Mouse (Mus musculus) spleen, adult 10 weeks (tissue): ENCODE measurements around the gene Dvl2. TPM values are rescaled to one million over a fixed set of nuclear protein-coding genes. Genes with fewer than 3 reads are reported as not detected.

Source experiments
- polyA plus RNA-seq: library from polyadenylated mRNA; stranded (reverse); fragments of 350-450 nt; fragmentation: Illumina TruSeq; extraction: RNeasy Lipid Tissue Mini Kit (QIAGEN cat#74804); gene quantifications from one replicate; pipeline ENCODE4 v1.2.3, GENCODE M21; 2015; ENCODE audit warnings: low replicate concordance; ENCODE audit not compliant: insufficient read depth

The Dvl2 gene
- polyA plus RNA-seq, result 9.8 TPM

GRCm38 (mm10) chr11:70000396-70000898 lies at the start of gene Dvl2:
Gene Dvl2, plus strand, starts transcription at chr11:70000595.

GRCm38 (mm10) chr11:69964650-69965270 lies 35.6 kb upstream of the Dvl2 start, which contains the start of gene Cldn7:
Gene Cldn7, plus strand, starts transcription at chr11:69964779.

DNA sequence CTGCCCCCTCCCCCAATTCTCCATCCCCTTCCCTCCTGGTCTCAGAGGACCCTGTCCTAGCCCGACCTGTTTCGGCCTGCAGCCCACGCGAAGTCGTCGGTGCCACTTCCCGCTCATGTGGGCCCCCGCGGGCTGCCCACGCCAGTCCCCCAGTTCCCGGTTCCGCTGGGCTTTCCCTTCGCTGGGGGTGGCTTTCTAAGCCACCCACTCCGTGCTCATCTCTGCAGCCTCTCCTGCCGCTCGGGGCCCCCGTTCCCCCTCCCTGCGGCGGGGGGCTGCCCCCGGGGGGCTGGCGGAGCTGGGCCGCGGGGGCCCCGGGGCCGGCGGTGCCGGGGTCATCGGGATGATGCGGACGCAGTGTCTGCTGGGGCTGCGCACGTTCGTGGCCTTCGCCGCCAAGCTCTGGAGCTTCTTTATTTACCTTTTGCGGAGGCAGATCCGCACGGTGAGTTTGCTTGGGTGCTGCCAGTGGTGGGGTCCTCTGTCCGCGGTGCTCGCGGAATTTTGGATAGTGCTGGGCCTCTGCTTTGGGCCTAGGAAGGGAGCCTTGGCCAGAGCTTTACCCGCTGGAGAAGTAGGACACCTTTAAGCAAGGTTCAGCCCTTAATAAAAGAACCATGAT lies 19.1 kb upstream of the Dvl2 start, which contains the start of gene Ctdnep1:
Gene Ctdnep1, plus strand, starts transcription at position 16 of the 622 bp plus-strand sequence.

GRCm38 (mm10) chr11:69982225-69982624 lies 18.2 kb upstream of the Dvl2 start, which contains the start of gene Elp5:
Gene Elp5, minus strand, starts transcription at chr11:69982517.

DNA sequence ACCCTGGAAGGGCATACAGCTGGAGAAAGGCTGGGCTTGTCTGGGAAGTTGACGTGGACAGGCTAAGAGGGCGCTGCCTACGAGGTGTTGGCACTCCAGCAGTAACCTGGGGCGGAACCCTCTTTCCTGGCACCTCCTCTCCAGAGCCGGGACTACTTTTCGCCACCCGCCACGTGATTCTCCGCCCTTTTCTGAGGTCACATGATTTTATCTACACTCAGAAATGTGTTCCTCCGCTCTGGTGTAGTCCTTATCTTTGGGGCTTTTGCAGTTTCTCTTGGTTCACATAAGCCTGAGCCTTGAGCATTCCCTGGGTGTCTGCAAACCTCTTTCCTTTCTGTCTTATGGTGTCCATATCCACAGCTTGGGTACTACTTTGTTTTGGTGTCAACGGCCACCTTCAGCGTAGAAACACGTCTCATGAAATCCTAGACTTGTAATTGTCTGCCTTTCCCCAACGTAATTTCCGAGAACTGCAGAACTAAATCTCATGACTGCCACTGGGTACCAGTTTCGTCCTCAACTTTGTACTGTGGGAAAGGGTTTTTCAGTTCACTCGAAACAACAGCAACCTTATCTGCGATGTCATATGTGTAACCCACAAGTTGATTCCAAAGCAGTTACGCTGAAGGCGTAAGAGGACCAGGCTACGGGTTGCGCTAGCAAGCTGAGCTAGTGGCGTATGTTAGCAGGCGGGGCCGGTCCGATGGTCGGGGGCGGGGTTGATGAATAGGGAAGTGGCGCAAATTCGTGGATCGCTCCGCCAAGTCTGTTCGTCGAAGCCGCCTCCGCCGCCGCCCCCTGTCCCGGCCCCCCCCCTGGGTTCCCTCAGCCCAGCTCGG lies 9.3 kb upstream of the Dvl2 start, which contains the start of gene Gabarap:
Gene Gabarap, plus strand, starts transcription at position 294 of the 842 bp plus-strand sequence.

GRCm38 (mm10) chr11:69995391-69995960 lies 4.9 kb upstream of the Dvl2 start, which contains the start of gene Phf23:
Gene Phf23, plus strand, starts transcription at chr11:69995777.

GRCm38 (mm10) chr11:70014880-70015558 lies 14.6 kb downstream of the Dvl2 start, which contains the start of gene Acadvl:
Gene Acadvl, minus strand, starts transcription at chr11:70015411.

GRCm38 (mm10) chr11:70016669-70017068 lies 16.3 kb downstream of the Dvl2 start, which contains the start of gene Dlg4:
Gene Dlg4, plus strand, starts transcription at chr11:70016942.

GRCm38 (mm10) chr11:70053898-70054570 lies 53.6 kb downstream of the Dvl2 start, which contains the start of gene Asgr1:
Gene Asgr1, plus strand, starts transcription at chr11:70054085.

Other genes starting within 250 kb of the Dvl2 start
- gene Polr2a, start 242.0 kb upstream of the Dvl2 start, polyA plus RNA-seq, result 121 TPM
- gene Slc35g3, start 238.6 kb upstream of the Dvl2 start, polyA plus RNA-seq, result not detected
- 27.8 TPM for gene Zbtb4, start 234.7 kb upstream of the Dvl2 start, polyA plus RNA-seq
- gene Chrnb1, start 204.7 kb upstream of the Dvl2 start, polyA plus RNA-seq, result 10.8 TPM
- gene Fgf11, start 198.7 kb upstream of the Dvl2 start, polyA plus RNA-seq, result 2.2 TPM
- gene Tmem102, start 195.0 kb upstream of the Dvl2 start, polyA plus RNA-seq, result not detected
- not detected for gene Gm39566, start 185.3 kb upstream of the Dvl2 start, polyA plus RNA-seq
- not detected for gene Spem2, start 182.1 kb upstream of the Dvl2 start, polyA plus RNA-seq
- not detected for gene Spem1, start 178.4 kb upstream of the Dvl2 start, polyA plus RNA-seq
- gene Nlgn2, start 162.8 kb upstream of the Dvl2 start, polyA plus RNA-seq, result 4.4 TPM
- gene Tmem256, start 162.1 kb upstream of the Dvl2 start, polyA plus RNA-seq, result 87.3 TPM
- 11.9 TPM for gene Plscr3, start 154.2 kb upstream of the Dvl2 start, polyA plus RNA-seq
- gene Tnk1, start 141.9 kb upstream of the Dvl2 start, polyA plus RNA-seq, result 0.26 TPM
- not detected for gene Tmem95, start 122.6 kb upstream of the Dvl2 start, polyA plus RNA-seq
- gene Kctd11, start 119.2 kb upstream of the Dvl2 start, polyA plus RNA-seq, result 4.5 TPM
- gene Acap1, start 105.1 kb upstream of the Dvl2 start, polyA plus RNA-seq, result 190 TPM
- 3.1 TPM for gene 2810408A11Rik, start 99.6 kb upstream of the Dvl2 start, polyA plus RNA-seq
- 19.6 TPM for gene Neurl4, start 99.5 kb upstream of the Dvl2 start, polyA plus RNA-seq
- 80.2 TPM for gene Gps2, start 86.7 kb upstream of the Dvl2 start, polyA plus RNA-seq
- gene Eif5a, start 78.6 kb upstream of the Dvl2 start, polyA plus RNA-seq, result 389 TPM
- 0.41 TPM for gene Ybx2, start 64.8 kb upstream of the Dvl2 start, polyA plus RNA-seq
- gene Slc2a4, start 52.4 kb upstream of the Dvl2 start, polyA plus RNA-seq, result 1.2 TPM
- gene Cldn7, start 35.8 kb upstream of the Dvl2 start, polyA plus RNA-seq, result 0.72 TPM
- 106 TPM for gene Ctdnep1, start 19.4 kb upstream of the Dvl2 start, polyA plus RNA-seq
- gene Elp5, start 18.1 kb upstream of the Dvl2 start, polyA plus RNA-seq, result 46.5 TPM
- gene Gabarap, start 9.5 kb upstream of the Dvl2 start, polyA plus RNA-seq, result 492 TPM
- gene Phf23, start 4.8 kb upstream of the Dvl2 start, polyA plus RNA-seq, result 67.0 TPM
- 41.9 TPM for gene Acadvl, start 14.8 kb downstream of the Dvl2 start, polyA plus RNA-seq
- gene Dlg4, start 16.3 kb downstream of the Dvl2 start, polyA plus RNA-seq, result 9.5 TPM
- gene Asgr1, start 53.5 kb downstream of the Dvl2 start, polyA plus RNA-seq, result not detected
- 0.68 TPM for gene Asgr2, start 92.0 kb downstream of the Dvl2 start, polyA plus RNA-seq
- gene Mgl2, start 129.7 kb downstream of the Dvl2 start, polyA plus RNA-seq, result 2.1 TPM
- 10.4 TPM for gene Clec10a, start 155.6 kb downstream of the Dvl2 start, polyA plus RNA-seq
- gene Slc16a11, start 212.2 kb downstream of the Dvl2 start, polyA plus RNA-seq, result not detected
- gene Slc16a13, start 220.5 kb downstream of the Dvl2 start, polyA plus RNA-seq, result 4.4 TPM
- gene Bcl6b, start 229.2 kb downstream of the Dvl2 start, polyA plus RNA-seq, result 6.9 TPM
- gene 0610010K14Rik, start 237.3 kb downstream of the Dvl2 start, polyA plus RNA-seq, result 38.9 TPM
- 2.0 TPM for gene Gm21988, start 239.2 kb downstream of the Dvl2 start, polyA plus RNA-seq
- gene Rnasek, start 239.2 kb downstream of the Dvl2 start, polyA plus RNA-seq, result 43.9 TPM